Mouse (Mus musculus) erythroid progenitor cell, adult 5-6 weeks (primary cell): Measurements from ENCODE around the gene Slc25a40. TPM values are rescaled to one million over a fixed set of nuclear protein-coding genes. Genes with fewer than 3 reads are reported as not detected.

ENCODE experiments used
- ATAC-seq: replicated peaks from 2 replicates; pipeline ENCODE4 v1.8.0; 2016; ENCODE audit warnings: moderate number of reproducible peaks, mild to moderate bottlenecking, moderate TSS enrichment, inconsistent platforms; ENCODE audit not compliant: poor library complexity, low FRiP score, severe bottlenecking
- total RNA-seq, 2 experiments: library from RNA; stranded (forward) in 1 of 2; stranded (reverse) in 1 of 2; fragments of 150-400 nt in 1 of 2; fragments of 186-747, 209-891 nt in 1 of 2; gene quantifications; 2 replicates each; pipeline versions ENCODE4 v1.2.3 to v1.2.4; 2015 to 2017; ENCODE audit warnings: low replicate concordance in 2 of 2

The Slc25a40 gene
- total RNA-seq (2015; ENCODE audit: low replicate concordance) (25.9 and 36.9 TPM in 2 replicates), total RNA-seq (2017; ENCODE audit: low replicate concordance) (27.5 and 36.5 TPM in 2 replicates)

DNA sequence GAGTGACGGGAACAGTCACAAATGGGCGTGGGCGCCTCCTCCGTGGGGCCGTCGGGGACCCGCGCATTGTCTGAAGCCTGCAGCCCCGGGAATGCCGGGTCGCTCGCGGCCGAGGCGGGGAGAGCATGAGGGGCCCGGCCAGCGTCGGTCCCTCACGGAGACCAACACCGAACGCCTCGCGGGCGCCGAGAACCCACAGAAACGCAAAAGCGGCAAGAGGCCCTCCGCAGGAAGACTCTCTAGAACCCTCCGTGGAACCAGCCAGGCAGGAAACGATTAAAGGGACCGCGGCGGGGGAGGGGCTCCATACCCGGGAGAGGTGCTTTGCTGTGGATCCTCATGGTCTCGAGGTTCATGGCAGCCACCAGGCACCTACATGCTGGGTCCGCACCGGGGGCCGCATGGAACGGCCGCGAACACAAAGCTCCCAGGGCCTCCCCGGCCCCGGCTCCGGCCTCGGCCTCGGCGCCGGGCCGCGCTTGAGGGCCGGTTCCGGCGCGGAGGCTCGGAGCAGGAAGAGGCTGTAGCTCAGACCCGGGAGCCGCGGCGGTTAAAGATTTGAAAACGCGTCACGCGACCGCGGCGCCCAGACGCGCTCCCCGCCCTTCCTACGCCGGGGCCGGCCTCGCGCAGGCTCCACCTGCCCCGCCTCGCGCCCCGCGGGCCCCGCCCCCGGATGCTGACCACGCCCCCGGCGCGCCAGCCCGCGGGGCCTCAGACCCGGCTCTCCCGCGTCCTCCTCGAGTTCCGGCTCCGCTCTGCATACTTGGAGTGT, at the start of gene Slc25a40, which contains the start of gene Dbf4:
Slc25a40 (plus strand) TSS at position 694 of the 775 bp plus-strand sequence.
Dbf4 (minus strand) TSS at position 560 of the 775 bp plus-strand sequence.
- peak; percentile 85 for ATAC-seq

DNA sequence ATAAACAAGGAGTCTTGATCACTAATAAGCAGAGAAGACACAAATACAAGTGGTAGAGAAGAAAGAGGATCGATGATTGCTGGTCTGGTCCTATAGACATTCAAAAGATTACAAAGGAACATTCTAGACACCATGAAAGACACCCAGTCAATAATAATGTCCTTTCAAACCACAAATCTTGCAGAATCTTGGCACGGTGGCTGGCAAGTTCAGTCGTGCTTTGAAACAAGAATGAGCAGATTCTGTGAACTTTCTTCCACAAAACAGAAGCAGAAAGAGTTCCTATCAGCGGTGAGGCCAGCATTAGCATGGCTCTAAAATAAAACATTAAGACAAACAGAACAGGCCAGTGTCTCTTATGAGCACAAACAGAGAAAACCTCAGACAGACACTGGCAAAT, 49.2 kb upstream of the Slc25a40 start:
- no peak for ATAC-seq

DNA sequence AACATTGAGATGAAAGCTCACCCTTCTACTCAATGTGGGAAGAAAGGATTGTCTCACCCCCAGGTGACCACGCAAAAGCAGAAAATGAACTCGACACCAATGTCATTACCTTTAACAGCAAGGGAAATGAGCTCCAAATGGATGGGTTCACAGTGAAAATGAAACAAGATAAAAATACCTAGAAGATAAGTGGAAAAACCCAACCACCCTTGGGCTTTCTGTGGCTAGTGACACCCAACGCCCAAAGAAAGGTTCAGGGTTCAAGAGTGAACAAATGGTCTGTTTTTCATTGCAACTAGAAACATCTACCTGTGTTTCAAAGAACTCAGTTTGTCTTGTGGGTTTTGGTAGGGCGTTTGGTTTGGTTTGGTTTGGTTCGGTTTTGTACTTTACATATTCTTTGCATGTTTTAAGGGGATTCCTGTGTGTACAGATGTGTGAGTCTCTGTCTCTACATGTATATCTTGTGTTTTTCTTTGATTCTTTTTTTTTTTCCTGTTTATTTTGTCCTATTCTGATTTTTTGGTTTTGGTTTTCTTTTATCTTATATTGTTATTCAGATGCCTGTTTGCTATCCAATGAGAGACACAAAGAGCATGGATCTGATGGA, 48.2 kb upstream of the Slc25a40 start:
- ATAC-seq: no peak

DNA sequence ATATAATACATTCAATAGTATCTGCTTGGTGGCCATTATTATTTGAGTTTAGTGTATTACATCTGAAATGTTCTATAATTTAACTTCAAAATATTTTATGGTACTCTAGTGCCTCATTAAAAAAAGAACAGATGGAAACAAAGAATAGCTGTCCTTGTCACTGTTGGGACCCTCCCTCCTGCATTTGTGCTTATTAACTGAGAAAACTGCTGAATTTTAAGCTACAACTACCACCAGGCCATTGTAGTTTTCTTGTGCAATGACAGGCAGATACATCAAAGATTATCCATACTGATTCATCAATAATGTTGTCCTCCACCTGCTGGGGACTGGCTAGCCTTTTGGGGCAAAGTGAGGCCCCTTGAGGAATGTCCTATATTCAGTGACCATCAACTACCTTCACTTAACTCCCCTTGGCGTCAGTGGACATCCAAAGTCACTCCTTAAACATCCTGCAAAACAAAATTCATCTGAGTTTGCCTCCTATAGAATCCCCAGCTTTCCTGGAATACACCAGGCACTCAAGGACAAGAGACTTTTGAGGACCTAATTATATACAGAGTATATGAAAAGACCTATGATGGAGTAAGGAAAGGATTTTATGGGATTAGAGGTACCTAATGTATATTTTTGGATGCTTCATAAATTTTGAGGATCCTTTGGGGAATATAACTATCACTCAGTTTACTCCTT, 28.6 kb upstream of the Slc25a40 start:
- no peak for ATAC-seq

DNA sequence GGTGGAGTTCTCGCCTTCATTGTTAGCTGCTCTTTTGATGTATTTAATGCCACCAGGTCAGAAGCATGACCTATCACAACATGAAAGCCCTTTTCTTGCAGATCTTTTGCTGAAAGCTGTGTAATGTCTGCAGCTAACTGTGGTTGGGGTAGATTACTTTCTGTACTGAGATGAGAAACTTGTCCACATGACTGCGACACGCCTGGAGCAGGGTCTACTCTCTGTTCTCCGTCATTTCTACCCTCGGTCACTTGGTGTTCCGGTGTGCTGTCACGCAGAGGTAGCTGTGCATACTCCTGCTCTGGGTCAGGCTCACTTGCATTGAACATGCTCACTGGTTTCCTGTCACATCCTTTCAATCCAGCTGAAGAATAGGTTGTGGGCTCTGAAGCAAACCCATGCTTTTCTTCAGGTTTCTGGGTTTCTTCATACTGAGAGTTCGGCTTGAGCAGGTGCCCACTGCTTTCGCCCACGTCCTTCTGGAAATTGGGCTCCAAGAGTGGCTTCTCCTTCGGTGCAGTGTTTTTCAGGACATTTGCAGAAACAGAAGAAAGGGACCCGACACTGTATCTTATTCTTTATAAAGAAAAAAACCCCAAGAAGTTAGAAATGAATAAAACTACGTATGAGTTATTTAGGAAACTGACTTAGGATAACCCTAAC, 24.9 kb upstream of the Slc25a40 start:
- ATAC-seq: no peak

DNA sequence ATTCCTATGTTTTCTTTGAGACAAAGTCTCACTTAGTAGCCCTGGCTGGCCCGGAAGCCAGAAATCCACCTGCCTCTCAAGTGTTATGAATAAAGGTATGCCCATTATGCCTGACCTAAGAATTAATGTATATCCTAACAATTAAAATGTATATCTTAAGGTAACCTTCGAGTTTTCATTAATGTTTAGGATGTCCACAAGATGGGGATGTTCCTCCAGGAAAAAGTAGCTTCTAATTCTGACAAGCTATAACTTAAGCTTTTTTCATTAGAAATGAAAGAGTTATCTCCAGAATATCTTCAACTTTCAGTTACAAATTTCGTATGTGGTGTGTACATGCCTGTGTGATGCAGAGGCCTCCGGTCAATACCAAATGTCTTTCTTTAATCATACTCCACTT, 13.9 kb upstream of the Slc25a40 start:
- no peak for ATAC-seq

DNA sequence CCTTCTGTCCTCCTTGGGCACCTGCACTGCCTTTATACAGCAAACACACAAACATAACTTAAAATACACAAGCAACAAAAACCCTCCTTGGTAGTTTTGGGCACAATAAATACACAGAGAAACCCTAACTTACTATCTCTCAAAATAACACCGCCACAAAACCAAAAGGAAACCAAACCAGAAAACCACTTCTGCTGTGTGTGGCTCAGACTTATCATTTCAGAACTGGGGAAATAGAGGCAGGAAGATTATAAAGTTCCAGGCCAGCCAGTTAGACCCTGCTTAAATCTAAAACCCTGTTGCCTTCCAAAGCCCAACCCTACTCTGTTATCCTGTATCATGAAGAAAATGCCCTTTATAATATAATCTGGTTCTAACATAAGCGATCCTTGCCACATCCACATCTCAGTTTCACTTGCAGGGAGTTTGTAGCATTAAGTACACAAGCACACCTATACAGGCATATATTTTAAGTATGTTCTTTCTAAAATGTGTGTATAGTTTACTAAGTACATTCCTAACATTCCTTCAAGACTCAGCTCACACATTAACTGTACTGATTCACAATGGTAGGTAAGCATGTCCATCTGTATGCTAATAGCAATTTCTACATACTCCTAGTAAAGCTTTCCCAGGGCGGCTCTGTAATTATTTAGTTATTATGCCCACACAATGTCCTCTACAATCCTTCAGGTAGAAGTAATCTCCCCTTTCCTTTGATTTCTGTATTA, 5.8 kb upstream of the Slc25a40 start:
- no peak for ATAC-seq

DNA sequence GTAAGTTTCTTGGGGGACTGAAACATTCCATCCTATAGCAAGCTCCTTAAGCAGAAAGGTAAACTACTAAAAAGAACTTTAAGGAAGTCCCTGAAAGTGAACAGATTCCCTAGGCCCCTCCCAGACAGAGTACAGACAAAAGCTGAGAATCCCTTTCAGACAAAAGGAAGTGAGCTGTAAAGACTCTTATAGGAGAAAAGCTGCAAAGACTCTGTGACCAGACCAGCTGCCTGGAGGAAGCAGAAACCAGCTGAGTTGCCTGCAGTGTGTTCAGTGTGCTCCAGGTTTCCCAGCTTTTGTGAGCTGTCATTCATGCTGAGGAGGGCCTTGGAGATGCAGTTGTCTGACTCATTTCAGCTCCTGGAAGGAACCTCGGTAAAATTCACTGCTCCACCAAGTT, 5.2 kb upstream of the Slc25a40 start:
- no peak for ATAC-seq

DNA sequence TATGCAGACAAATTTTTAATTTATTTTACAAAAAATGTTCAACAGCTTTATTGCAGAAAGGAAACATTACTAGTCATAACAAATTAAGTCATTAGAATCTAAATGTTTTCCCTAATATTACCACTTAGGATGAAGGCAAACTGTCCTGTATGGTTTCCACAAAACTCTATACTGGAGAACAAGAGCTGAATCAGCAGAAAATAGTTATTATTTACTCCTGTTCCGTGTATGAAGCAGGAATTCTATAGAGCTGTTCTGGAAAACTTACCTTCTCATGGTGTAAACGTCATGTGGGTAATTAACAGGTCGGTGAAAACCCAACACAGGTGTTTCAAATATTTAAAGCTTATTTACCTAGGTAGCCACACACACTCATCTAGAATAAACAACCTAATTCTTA, 1.2 kb upstream of the Slc25a40 start:
- no peak for ATAC-seq

DNA sequence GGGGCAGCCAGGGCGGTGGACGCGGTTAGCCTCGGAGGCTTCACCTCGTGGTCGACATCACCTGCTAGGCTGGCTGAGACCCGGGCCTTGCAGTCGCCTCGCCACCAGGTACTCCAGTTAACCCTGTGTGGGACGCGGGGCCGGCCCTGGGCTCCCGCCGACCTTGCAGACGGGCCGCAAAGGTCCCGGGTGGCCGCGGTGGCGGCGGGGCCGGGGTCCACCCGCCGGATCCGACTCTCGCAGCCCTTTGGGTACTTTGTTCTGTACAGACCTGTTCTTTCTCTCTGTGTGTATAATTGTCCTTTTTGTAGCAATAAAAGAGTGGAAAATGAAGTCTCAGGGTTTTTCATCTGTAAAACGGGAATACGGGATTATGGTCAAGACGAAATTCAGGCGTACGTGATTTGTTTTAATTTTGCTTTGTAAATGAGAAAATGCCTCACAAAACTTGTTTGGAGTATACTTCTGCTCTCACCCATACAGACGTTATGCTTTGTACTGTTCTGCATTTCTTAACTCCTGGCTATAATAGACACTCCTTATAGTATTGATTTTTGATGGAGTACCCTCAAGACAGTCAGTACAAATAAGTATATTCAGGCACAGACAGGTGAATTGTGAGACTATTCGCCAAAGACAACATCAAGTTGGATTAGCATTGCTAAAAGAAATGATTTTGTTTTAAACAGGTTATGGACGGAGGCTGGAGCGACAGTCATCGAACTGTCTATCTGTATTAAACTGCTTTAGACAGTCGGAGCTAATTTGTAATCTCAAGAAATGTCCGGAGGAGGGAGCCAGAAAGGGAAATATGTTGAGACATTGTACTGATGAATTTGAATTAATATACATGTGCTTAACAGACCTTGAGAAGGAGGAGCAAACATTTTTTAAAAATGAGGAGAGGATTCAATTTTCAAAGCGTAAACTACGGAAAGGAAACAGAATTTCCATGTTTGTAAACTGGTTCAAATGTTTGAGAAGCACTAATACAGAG, 580 bp downstream of the Slc25a40 start:
- ATAC-seq: peak; percentile 55

DNA sequence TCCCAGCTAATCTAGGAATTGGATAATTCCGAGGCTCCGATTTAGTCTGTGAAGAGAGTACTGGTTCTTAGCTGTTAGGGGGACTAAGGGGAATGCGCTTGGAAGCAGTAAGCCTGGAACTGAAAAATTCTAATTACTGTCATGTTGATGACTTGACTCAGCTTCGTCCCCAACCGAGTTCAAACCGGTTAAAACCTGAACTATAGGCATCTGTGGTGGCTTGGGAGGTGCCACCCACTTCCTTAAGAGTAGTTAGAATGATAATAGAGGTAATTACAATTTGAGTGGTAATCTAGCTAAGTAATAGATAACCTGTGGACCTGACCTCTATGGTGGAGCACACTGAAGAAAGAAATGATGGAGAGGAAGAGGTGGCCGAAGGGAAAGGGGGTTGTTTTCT, 1.5 kb downstream of the Slc25a40 start:
- no peak for ATAC-seq

DNA sequence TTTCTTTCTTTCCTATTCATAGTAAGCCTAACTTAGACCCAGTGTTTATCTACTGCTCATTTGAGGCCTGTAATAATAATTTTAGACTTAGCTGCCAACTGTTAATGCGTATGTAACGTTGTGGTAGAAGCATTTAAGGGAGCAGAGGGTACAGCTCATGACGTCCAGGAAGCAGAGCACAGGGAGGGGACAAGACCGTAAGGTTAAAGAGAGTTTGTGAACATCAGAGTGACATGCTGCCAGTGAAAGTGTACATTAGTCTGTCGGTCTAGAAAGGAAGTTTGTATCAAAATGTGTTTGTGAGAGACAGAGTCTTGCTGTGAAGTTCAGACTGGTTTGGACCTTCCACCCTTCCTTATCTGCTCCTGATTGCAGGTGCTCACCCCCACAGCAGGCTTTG, 3.2 kb downstream of the Slc25a40 start:
- no peak for ATAC-seq

DNA sequence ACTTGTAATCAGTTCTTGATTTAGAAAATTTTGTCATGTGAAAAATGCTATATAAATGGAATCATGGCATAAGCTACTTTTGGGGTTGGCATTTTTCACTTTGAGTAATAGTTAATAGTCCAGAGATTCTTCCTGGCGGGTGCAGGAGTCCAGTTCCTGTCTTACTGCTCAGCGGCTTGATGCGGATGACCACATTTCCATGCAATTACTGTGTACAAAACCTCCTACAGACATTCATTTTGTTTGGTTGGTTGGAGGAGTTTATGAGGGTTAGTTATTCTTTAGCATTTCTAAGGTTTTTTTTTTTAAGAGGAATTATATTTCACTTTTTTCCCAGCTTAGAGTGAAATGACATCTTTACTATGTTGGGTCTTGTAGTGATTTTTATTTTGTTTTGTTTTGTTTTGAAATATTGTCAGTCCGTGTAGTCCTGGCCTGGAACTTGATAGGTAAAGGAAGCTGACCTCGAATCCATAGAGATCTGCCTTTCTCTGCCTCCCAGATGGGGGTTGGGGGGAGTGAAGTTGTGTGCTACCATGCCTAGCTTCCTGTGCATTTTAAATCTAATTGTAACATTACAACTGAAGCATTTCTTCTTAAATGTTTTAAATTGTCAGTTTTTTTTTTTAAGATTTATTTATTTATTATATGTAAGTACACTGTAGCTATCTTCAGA, 15.0 kb downstream of the Slc25a40 start:
- no peak for ATAC-seq

DNA sequence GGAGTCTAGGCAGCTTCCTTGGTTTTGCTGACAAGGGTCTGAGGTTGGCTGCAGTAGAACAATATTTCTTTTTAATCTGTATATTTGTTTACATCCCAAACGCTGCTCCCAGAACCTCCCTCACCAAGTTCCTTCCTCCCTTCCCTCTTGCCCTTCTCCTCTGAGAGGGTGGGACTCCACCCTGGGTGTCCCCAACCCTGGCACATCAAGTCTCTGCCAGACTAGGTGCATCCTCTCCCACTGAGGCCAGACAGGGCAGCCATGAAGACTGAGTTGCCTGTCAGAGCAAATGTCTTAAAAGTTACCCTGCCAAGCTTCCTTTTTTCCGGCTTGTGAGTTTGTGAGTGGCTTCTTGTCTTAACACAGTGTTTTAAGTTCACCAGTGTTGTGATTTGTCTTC, 16.4 kb downstream of the Slc25a40 start:
- no peak for ATAC-seq

DNA sequence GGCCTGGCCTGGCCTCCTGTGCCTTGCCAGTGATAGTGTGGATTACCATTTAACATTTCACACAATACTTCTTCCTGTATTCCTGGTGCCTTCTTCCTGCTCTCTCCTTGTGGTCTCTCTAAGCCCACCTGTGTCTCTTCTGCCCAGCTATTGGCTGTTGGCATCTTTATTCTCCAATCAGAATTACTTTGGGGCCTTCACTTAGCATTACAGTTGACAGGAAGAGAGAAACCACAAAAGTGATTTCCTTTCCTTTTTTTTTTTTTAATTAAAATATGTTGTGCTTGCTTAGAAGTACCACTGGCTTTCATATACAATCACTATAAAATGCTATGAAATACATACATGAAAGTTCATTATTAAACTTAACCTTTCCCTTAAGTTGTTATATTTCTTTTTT, 32.9 kb downstream of the Slc25a40 start:
- ATAC-seq: no peak

DNA sequence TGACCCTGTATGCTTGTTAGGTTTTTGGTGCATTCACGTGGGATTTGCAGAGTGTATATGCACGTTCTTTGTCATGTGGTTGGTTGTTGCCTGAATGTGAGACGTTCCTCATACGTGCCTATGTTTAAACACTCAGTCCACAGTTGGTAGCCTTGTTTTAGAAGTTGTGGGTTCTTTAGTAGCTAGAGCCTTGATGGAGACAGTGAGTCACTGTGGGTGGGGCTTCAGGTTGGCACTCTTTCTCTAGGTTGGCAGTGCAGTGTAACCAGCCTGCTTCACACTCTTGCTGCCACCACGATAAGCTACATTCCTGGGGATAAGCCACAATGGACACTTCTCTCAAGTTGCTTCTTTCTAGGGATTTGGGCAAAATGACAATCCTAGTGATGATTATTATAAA, 33.9 kb downstream of the Slc25a40 start:
- no peak for ATAC-seq

DNA sequence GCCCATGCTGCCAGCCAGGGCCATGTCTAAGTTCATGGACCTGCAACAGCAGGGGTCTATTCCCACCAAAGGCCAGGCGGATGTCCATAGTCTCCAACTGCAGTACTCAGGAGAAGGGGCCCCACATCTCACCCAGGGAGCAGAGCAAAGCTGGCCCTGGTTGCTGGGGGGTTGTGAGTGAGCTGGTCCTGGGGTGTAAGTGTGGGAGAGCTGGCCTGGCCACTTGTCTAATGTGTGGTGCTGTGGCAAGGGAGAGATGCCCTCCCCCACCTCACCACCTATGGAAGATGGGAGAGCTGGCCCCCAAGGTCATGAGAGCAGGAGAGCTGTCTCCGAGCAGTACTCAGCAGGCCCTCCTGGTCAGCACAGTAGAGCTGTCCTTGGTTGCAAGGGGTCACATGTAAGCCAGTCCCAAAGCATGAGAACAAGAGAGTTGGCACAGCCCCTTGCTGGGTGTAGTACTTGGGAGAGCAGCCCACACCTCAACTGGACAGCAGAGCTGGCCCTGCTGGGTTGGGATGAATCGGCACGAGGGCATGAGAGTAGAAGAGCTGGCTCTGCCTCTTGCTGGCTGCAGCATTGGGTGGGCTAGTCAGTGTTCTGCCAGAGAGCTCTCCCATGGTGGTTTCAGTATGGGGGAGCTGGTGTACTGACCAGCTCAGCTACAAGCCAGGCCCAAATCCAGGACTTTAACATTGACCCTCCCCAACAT, 65.5 kb downstream of the Slc25a40 start:
- ATAC-seq: no peak
